Mouse (Mus musculus) C2C12 (cell line): ENCODE data around the gene Lsm12.

Experiments used
- CTCF ChIP-seq: IDR thresholded peaks from one replicate; pipeline ENCODE4 v1.5.1; 2011; ENCODE audit not compliant: control insufficient read depth, insufficient read depth, insufficient read length
- MAX ChIP-seq: IDR thresholded peaks from one replicate; pipeline ENCODE4 v1.6.1; 2011; ENCODE audit warnings: mild to moderate bottlenecking, control low read depth
- MYOD1 ChIP-seq: IDR thresholded peaks from one replicate; pipeline ENCODE4 v1.6.1; 2011; ENCODE audit warnings: low read depth; ENCODE audit not compliant: control insufficient read depth, insufficient read length
- MYOG ChIP-seq: IDR thresholded peaks from one replicate; pipeline ENCODE4 v1.6.1; 2011; ENCODE audit not compliant: control insufficient read depth, insufficient read length; ENCODE audit errors: extremely low read depth
- USF1 ChIP-seq: IDR thresholded peaks from one replicate; pipeline ENCODE4 v1.6.1; 2011; ENCODE audit warnings: low read depth, mild to moderate bottlenecking, control low read depth, moderate library complexity

- TF ChIP-seq MYOD1 (no peak), MAX (no peak), CTCF (peak; percentile 80), USF1 (no peak), MYOG (no peak)
Observed at GRCm38 (mm10) chr11:102138447-102138740, 46.7 kb downstream of the Lsm12 start.
